Mouse (Mus musculus) liver, adult (tissue): ENCODE data around the gene Wdpcp.

Source experiments
- GATA4 ChIP-seq: IDR thresholded peaks from 2 replicates; pipeline ENCODE4 v1.6.1; 2014; ENCODE audit warnings: mild to moderate bottlenecking, low read length; ENCODE audit not compliant: insufficient replicate concordance

Gene Wdpcp

DNA sequence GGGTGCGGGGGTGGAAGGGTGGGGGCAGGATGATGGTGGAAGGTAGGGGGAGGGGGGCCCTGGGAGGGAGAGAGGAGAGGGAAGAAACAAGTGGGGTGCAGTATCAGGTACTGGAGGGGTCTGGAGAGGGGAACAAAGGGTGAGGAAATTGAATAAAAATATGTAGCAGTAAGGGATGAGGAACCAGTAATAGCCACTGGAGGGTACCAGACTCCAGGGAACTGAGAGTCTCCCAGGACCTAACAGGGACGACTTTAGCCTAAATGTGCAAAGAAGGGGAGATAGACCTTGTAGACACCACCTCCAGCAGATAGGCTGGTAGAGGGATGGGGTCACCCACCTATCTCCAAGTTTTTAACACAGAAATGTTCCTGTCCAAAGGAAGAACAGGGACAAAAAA is 105.0 kb downstream of the Wdpcp start:
- TF ChIP-seq GATA4, result no peak

DNA sequence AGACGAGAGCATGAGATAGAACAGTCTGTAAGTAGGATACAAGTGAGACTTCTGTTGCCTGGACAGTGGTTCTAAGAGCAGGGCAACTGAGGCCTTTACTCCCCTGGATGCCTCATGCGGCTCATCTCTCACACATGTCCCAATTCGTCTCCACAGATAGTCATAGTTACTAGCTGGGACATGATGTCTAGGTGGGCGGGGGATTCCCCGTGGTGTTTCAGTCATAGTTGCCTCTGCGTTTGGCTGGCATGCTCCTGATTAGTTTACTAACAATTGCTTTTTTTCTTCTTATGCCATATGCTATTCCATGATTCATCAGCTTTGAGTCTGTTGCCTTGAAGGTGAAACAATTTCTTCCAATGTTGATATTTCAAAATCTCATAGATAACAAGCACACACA is 116.4 kb downstream of the Wdpcp start:
- no peak for TF ChIP-seq GATA4

DNA sequence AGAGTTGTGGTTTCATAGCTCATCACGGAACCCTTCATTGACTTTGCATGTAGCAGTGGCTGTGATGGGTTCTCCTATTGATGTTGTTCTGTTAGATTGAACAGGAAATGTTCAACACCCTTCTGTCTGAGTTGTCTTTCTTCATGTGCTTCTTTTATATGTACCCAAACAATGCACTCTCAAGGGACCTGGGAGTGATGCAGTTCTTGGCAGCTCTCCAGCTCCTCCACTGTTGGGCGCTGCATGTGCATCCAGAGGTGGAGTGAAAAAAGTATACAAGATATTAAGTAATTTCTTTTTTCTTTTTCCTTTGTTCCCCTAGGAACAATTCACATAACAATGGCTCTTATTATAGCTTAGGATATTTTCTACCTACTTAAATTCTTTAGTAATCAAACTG is 118.7 kb downstream of the Wdpcp start:
- no peak for TF ChIP-seq GATA4

DNA sequence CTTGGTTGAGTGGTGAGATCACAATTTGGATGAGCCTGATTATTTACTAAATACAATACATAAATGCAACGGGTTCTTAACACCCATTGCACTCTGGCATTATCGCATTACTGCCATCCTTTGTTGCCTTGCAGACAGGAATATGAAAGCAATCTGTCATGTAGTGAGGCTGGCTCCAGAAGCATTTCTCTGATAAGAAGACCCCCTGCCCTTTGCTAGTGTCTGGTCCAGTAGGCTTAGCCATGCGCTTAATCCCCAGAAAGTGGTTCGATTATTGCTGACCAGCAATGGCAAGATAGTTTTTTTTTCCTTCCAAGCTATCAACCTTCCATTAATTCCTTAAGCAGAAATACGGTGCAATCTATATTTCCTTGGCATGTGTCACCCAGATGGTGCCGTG is 122.1 kb downstream of the Wdpcp start:
- TF ChIP-seq GATA4, result no peak

DNA sequence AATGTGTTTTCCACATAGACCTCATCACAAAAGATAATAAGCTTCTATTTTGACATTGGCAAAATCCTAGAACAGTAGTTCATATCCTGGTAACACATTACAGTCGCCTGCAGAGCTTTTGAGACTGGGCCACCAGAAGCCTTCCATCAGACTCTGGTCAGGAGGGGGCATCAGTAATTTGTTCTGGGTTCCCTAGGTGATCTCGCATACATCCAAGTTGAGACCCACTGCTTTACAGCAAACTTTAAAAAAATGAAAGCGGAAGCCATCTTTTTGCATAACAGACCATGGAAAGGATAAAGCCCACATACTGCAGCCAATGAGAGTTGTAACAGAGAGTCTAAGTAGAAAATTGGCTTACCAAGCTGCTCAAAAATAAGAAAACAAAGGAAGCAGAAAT is 125.6 kb downstream of the Wdpcp start:
- no peak for TF ChIP-seq GATA4

DNA sequence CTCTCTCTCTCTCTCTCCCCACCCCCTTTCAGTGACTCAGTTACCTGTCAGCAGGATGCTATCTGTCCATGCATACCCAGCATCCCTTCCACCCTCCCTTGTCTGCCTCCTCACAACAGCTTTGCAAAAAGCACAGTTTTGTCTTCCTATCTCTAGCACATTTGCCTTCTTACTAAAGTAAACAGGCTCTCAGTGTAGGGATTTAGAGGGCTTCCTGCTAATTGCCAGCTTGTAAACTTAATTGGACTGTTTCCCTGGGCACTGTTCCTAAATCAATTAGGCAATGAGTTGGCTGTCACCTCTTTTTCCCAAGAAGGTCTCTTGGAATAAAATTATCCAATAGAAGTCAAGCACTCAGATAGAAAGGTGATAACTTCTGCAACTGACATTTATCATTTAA is 141.5 kb downstream of the Wdpcp start:
- TF ChIP-seq GATA4, result no peak

DNA sequence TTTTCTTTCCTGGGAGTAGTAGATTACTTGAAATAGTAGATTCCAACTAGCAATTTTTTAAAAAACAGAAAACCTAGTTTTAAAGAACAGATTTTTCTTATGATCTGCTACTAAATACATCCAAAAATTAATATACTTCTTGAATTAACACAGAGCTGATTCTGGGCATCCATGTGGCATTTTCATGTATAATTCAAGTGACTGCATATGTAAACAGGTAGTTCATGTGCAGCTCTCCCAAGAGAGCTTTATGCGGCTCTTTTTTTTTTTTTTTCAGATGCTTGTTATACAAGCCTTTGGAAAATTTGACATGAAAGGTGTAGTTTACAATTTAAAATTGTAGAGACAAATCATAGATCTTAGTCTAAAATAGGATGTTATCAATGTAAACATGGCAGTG is 142.0 kb downstream of the Wdpcp start:
- no peak for TF ChIP-seq GATA4

DNA sequence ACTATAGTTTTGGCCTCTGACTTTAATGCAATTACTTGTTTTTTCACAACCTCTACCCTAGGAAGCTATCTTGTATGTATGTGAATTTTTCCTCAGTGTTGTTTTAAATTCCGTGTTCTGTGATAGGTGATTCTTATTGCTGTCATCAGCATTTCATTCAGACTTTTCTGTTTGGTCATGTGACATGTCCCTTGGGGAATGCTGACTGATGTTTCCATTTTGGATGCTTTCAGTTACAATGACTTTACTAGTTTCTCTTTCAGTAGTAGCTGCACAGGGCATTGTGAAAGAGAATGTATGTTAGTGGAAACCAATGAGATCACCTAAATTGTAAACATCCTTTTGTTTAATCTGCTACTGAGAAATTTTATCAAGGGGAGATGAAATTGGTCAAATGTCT is 154.3 kb downstream of the Wdpcp start:
- no peak for TF ChIP-seq GATA4

DNA sequence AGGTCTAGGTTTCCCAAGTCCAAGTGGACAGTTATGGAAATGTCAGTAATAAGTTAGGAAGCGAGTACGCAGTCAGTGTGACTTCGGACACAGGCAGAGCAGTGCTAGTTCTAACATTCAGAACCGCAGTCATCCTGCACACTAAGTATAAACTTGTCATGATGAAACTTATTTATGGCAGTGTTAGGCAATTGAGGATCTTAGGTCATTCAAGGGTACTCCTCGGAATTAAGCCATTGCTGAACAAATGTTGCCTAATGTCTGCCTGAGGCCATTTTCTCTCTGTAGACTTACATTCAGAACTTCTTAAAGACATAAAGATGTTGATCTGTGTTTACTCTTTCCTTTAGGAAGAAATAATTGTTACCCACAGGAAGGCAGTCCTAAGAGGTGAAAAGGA is 157.0 kb downstream of the Wdpcp start:
- TF ChIP-seq GATA4, result no peak

DNA sequence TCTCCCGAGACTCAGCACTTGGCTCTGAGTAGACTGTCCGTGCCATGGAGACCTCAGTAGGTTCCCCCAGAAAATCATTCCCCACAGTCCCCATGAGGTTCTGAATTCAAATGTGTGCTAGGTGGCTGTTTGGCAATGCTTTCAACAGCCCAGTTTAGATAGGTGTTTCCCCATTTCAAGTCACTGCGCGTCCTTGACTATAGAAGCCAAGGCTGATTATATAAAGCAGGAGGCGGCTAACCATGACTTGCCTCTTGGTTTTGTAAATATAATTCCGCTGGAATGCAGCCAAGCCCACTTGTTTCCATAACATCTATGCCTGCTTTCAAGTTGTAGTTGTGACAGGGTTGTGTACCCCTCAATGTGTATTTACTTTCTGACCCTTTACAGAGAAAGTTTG is 157.9 kb downstream of the Wdpcp start:
- no peak for TF ChIP-seq GATA4

DNA sequence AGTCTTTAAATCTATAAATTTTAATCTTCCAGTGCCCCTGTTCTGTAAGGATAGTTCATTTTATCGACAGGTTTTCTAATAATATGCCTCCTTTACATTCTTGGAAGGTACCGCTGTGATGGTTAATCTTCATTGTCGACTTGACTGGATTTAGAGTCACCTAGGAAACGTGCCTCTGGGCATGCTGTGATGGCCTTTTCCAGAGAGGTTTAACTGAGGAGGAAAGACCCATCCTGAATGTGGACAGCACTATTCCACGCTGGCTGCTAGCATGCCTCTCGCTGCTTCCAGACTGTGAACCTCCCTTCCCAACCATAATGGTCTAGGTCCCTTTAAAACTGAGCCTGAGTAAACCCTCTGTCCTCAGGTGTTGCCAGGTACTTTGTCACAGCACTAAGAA is 163.2 kb downstream of the Wdpcp start:
- TF ChIP-seq GATA4, result no peak

DNA sequence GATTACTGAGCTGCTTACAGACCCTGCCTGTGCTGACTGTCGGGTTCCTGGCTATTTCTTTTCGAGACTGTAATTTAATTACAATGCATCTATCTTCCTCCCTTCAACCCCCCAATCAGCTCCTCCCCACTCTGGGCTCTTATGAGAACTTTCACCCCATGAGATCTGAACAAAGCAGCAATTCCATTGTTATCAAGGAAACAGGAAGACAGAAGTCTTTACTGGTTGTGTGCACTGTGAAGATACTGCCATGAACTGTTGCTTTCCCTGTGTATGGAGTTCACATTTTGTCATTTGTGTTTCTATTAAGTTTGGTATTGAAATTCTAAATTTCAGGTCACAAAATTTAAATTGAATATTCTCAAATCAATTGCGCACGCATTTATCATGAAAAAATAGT is 177.5 kb downstream of the Wdpcp start:
- peak; percentile 49; the same call in 1 of the 2 replicates for TF ChIP-seq GATA4

DNA sequence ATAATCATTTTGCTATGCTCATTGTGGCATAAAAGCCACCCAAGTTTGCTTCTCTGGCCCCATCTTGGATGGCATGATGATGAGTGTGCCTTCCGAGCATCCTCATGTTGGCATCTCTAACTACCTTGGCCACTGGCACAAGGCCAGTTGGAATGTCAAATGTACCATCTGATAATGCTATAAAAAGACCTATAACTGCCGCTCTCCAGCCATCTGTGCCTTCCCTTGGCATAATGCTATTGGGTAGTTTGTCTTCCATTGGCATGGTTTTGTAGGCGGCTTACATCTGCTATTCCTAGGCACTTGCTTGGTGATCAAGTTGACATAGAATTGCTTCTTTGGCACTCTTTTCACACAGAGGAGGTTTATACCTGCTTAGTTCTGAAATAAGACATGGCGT is 191.2 kb downstream of the Wdpcp start:
- TF ChIP-seq GATA4, result no peak

DNA sequence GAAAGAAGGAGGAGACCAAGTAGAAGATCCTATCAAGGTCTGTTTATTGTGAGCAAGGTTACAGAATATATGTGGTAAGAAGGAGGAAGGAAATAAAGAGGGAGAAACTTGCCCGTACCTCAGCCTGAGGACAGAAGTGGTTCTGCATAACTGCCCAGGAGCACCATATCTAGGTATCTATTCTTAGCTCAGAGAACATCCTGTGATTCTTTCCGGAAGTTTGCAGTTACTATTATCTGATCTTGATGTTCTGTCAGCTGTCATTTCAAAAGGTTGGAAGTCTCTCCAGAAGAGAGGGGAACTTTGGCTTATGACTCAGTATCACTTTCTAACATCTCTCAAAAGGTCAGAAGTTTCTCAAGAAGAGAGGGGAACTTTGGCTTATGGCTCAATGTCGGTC is 216.8 kb downstream of the Wdpcp start:
- no peak for TF ChIP-seq GATA4

DNA sequence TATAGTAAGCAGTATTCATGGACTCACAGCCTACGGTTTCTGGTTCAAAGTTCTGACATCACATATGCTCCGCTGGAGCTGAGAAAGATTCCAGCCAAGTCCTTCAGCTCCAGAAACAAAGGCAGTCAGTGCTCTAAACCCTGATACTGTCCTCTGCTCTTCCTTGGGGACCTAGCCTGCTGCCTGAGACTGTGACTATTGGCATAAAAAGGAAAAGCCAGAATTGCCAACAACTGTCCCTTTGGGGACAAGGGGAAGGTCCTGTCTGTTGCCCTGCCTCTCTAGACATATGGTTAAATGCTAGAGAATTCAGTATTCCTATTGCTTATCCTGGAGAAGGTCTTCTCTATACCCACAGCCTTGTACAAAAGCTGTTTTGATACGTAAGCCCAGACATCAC is 252.9 kb downstream of the Wdpcp start:
- no peak for TF ChIP-seq GATA4

DNA sequence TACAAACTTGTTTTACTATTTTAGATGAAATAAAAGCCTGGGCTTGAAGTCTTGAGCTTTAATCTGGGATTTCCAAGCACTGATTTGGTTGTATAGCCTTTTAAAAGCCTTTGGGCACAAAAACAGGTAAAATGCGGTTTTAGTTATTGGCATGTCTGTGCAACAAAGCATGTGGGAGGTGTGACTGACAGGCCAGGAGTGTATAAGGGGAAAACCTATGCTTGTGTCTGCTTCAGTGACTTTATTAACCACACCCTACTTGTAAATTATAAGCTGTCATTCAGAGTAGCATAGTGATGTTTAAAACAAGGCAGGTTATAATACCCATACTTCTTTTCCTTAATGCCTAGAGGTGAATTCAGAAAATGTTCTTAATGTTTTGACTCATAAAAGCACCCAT is 254.5 kb downstream of the Wdpcp start:
- no peak for TF ChIP-seq GATA4

DNA sequence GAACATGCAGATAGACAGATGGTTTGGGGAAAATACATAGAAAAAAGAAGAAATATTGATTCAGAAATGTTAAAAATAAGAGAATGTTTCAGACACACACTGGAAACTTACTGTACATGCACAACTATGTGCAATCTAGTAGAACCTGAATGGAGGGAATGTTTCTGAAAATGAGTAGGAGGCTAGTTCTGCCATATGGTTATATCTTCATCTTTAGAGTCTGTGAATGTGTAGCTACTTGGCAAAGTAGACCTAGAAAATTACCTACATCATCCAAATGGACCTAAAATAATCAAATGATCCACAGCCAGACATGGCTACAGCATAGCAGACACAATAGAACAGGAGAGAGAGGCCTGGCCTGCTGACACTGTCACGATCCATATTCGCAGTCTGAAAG is 275.0 kb downstream of the Wdpcp start:
- no peak for TF ChIP-seq GATA4

DNA sequence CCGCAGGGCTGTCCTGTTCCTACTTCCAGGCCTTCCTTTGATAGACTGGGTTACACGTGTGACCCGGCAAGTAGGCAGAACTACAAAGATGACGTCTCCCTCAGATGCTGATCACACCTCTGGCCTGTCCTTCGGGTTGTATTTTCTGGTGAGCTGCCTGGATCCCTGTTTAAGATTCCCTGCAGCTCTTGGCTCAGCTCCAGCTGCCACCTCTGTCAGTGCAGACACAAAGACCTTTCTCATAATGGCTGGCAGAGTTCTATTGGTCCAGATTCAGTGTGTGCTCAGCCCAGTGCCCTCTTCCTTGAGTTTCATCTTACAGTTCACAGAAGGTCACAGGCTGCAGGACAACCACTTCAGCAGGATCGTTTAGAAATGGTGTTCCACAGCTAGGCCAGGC is 292.0 kb downstream of the Wdpcp start:
- no peak for TF ChIP-seq GATA4
